Mouse (Mus musculus): ENCODE measurements around the gene G6pc3.

GRCm38 (mm10) chr11:102199856-102200255, 10.4 kb downstream of the G6pc3 start:
- TF ChIP-seq SMC3 (IDR thresholded peaks at IDR 0.05; ENCODE audit: low read depth, low read length), result no peak
- TF ChIP-seq CTCF (conservative IDR thresholded peaks at IDR 0.05 in 1 of 2, IDR thresholded peaks at IDR 0.05 in 1 of 2; ENCODE audit: low read depth in 2 of 2, low read length in 2 of 2), result no peak
- no peak for TF ChIP-seq POLR2A (IDR thresholded peaks at IDR 0.05; ENCODE audit: low read depth, low read length)
- no peak for TF ChIP-seq HCFC1 (IDR thresholded peaks at IDR 0.05; ENCODE audit: low read depth, low read length)
- TF ChIP-seq E2F4 (IDR thresholded peaks at IDR 0.05; ENCODE audit: insufficient replicate concordance, low read depth, low read length), result no peak
- no peak for TF ChIP-seq RCOR1 (conservative IDR thresholded peaks at IDR 0.05; ENCODE audit: low read depth, low read length)
- no peak for TF ChIP-seq MAX (IDR thresholded peaks at IDR 0.05; ENCODE audit: low read length)
- TF ChIP-seq EP300 (IDR thresholded peaks at IDR 0.05; ENCODE audit: low read length), result no peak
- no peak for TF ChIP-seq MXI1 (IDR thresholded peaks at IDR 0.05; ENCODE audit: low read depth, low read length)
- no peak for TF ChIP-seq ETS1 (conservative IDR thresholded peaks at IDR 0.05; ENCODE audit: low read depth, low read length)
- TF ChIP-seq TBP (conservative IDR thresholded peaks at IDR 0.05; ENCODE audit: low read depth, low read length), result no peak

Data from CH12.LX (cell line).